Mouse (Mus musculus) B cell, adult (primary cell): ENCODE measurements around the gene Adam33. TPM values are rescaled to one million over a fixed set of nuclear protein-coding genes. Genes with fewer than 3 reads are reported as not detected.

Experiments
- total RNA-seq: library from RNA; stranded (reverse); gene quantifications from 4 replicates; pipeline ENCODE4 v1.2.4, GENCODE M21; 2023; ENCODE audit not compliant: inconsistent age

The Adam33 gene
- total RNA-seq: not detected in 4 replicates

GRCm38 (mm10) chr2:131063404-131063864, at the start of gene Adam33:
Gene Adam33, minus strand, starts transcription at chr2:131063814.

GRCm38 (mm10) chr2:131086667-131087390, 23.2 kb upstream of the Adam33 start, which contains the start of gene Siglec1:
Gene Siglec1, minus strand, starts transcription at chr2:131086765.

GRCm38 (mm10) chr2:131042988-131043387, 20.6 kb downstream of the Adam33 start, which contains the start of gene Gfra4:
Gene Gfra4, minus strand, starts transcription at chr2:131043088.

Other genes with a start within 250 kb of the Adam33 start
- 14.1 to 18.9 TPM (median 15.8 TPM) in 4 replicates for gene 4930402H24Rik, start 157.4 kb downstream of the Adam33 start, total RNA-seq
- 15.0 to 17.8 TPM (median 16.3 TPM) in 4 replicates for gene Atrn, start 157.3 kb downstream of the Adam33 start, total RNA-seq
- not detected in 4 replicates for gene Gfra4, start 20.7 kb downstream of the Adam33 start, total RNA-seq
- gene Siglec1, start 23.0 kb upstream of the Adam33 start, total RNA-seq: 0.15 to 0.36 TPM (median 0.16 TPM) in 3 of 4 replicates, not detected in the other
- gene Hspa12b, start 63.5 kb upstream of the Adam33 start, total RNA-seq: not detected in 4 replicates
- not detected in 4 replicates for gene Gm11037, start 69.7 kb upstream of the Adam33 start, total RNA-seq
- gene 1700037H04Rik, start 96.3 kb upstream of the Adam33 start, total RNA-seq: 18.1 to 21.6 TPM (median 18.9 TPM) in 4 replicates
- 24.0 to 27.5 TPM (median 24.7 TPM) in 4 replicates for gene Cenpb, start 116.3 kb upstream of the Adam33 start, total RNA-seq
- gene Cdc25b, start 123.1 kb upstream of the Adam33 start, total RNA-seq: 66.8 to 78.1 TPM (median 71.4 TPM) in 4 replicates
- gene Spef1, start 123.5 kb upstream of the Adam33 start, total RNA-seq: 1.1 to 2.5 TPM (median 1.9 TPM) in 4 replicates
- gene Ap5s1, start 143.3 kb upstream of the Adam33 start, total RNA-seq: 7.9 to 13.7 TPM (median 12.6 TPM) in 4 replicates
- gene Mavs, start 170.2 kb upstream of the Adam33 start, total RNA-seq: 21.1 to 30.6 TPM (median 27.0 TPM) in 4 replicates
- gene Pank2, start 198.7 kb upstream of the Adam33 start, total RNA-seq: 53.0 to 61.6 TPM (median 55.0 TPM) in 4 replicates